Mouse (Mus musculus): Measurements from ENCODE around the gene Ctnnd1. TPM values are rescaled to one million over a fixed set of nuclear protein-coding genes. Genes with fewer than 3 reads are reported as not detected.

The Ctnnd1 gene
- polyA plus RNA-seq, 1 experiment = not detected

DNA sequence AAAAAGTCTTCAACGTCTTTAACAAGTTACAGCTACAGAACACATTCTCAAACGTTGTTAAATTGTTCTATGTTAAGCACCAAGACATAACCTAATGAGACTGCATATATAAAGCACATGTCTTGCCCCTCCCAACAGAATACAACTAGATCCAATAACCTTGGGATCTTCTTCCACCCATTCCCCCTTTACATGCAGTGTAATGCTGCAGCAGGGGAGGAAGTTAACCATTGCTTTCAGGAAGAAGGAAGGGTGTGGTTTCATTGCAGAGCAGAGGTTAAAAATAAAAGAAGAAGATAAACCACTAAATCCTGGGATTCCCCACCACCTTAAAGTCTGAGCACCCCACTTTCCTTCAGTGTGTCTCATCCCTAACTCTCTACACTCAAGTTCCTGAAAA is 27.9 kb downstream of the Ctnnd1 start:
- no peak overlapping the region for H3K4me3 ChIP-seq (ENCODE audit: insufficient read depth, low read depth, low read length)
- TF ChIP-seq POLR2A (IDR thresholded peaks at IDR 0.05; ENCODE audit: insufficient read depth, low read depth, low read length) (no peak), CTCF (IDR thresholded peaks at IDR 0.05; ENCODE audit: insufficient read depth, low read depth, low read length) (no peak)
- peaks cover 2% of the 10 kb centered on the region; the same call in 1 of the 2 replicates for H3K4me1 ChIP-seq (ENCODE audit: control insufficient read depth, insufficient read depth, low read length)
- no peak overlapping the region for H3K27ac ChIP-seq (ENCODE audit: insufficient read depth, low read depth, low read length)
- 52% methylated on average over 2 of the region's 2 CpGs for WGBS

DNA sequence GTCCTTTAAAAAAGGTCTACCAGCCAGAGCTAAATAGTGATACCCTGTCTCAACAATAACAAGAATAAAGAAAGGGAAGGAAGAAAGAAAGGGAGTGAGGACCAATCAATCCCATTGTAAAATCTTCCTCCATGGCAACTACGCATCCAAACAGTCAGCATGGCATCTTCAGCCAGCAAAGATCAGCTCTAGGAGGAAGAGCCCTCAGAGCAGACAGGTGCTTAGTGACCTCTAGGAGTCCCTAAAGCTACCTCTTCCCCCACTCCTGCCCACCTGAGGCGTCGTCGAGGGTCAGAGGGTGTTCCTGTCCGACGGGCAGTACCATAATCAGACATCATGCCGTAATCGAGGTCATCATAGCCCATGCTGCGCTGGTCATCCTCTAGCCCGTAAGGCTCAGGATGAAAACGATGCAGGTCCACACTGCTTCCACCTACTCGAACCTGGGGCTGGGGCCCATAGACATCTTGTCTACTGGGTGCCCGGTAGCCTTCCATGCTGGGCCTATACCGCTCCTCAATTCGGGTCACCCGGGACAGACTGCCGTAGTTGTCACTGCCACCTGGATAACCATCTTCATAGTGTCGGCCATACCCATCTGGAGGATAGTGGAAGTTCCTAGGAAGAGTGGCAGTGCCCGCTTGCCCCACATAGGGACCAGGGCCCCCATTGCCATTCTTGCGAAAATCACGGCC is 30.8 kb downstream of the Ctnnd1 start:
- no peak for TF ChIP-seq CTCF (IDR thresholded peaks at IDR 0.05; ENCODE audit: insufficient read depth, low read depth, low read length)
- TF ChIP-seq POLR2A (IDR thresholded peaks at IDR 0.05; ENCODE audit: insufficient read depth, low read depth, low read length) = no peak
- Histone ChIP-seq H3K4me1 (ENCODE audit: control insufficient read depth, insufficient read depth, low read length) (peaks cover 2% of the 10 kb centered on the region; the same call in 1 of the 2 replicates), H3K27ac (ENCODE audit: insufficient read depth, low read depth, low read length) (no peak overlapping the region), H3K4me3 (ENCODE audit: insufficient read depth, low read depth, low read length) (no peak overlapping the region)
- 95% methylated on average over 21 of the region's 21 CpGs for WGBS

DNA sequence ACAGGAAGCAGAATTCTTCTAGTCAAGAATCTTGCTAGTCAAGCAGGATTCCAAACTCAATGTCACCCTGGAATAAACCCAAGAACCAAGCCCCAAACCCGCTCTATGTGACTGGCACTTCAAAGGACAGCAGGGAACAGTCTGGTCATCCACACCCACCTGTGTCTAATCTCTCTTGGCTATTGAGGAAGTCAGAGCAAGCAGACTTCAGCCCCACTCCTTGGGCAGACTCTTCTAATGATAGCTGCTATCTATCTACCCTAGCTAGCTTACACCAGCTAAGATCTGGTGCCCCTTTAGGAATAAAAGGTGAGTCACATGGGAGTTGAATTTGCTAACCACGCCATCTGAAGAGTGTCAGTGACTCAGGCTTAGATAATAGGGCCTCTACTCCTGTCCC is 31.7 kb downstream of the Ctnnd1 start:
- Histone ChIP-seq H3K4me3 (ENCODE audit: insufficient read depth, low read depth, low read length) (no peak overlapping the region), H3K4me1 (ENCODE audit: control insufficient read depth, insufficient read depth, low read length) (no peaks in the 10 kb centered on the region; the same call in 1 of the 2 replicates), H3K27ac (ENCODE audit: insufficient read depth, low read depth, low read length) (no peak overlapping the region)
- 59% methylated on average over 2 of the region's 2 CpGs for WGBS
- TF ChIP-seq POLR2A (IDR thresholded peaks at IDR 0.05; ENCODE audit: insufficient read depth, low read depth, low read length) (no peak), CTCF (IDR thresholded peaks at IDR 0.05; ENCODE audit: insufficient read depth, low read depth, low read length) (no peak)

DNA sequence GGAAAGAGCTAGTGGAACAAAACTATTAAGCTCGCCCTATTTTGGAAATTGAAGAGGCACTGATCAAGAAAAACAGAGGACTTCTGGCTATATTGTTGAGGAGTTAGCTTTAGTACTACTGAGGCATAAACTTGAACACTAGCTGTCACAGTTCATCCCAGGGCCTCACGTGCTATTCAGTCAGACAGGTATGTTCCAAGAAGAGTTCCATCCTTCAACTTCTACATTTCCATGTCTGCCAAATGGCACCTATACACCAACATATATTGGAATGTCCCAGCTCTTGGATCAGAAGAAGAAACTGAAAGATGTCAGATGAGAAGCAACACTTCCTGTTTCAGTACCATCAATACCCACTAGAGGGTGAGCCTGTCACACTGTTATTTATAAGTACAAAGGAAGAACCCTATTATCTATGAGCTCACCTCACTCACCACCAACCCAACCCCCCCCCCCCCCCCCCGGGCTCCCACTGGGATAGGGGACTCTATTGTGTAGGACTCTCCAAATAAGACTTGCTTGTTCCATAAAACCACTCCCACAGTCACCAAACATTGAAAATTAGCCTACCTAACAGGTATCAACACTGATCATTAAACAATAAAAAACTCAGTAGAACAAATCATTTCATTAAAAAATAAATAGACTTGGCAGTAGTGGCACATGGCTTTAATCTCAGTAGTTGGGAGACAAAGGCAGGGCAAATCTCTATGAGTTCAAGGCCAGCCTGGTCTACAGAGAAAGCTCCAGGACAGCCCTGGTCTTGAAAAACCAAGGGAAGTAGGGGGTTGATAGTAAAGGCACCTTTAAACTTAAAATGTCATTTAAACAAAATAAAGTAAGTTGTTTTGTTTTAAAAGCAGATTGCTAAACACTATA is 32.7 kb downstream of the Ctnnd1 start:
- no peak overlapping the region for H3K27ac ChIP-seq (ENCODE audit: insufficient read depth, low read depth, low read length)
- TF ChIP-seq POLR2A (IDR thresholded peaks at IDR 0.05; ENCODE audit: insufficient read depth, low read depth, low read length) (no peak), CTCF (IDR thresholded peaks at IDR 0.05; ENCODE audit: insufficient read depth, low read depth, low read length) (no peak)
- WGBS = 63% methylated on average over 3 of the region's 3 CpGs
- H3K4me1 ChIP-seq (ENCODE audit: control insufficient read depth, insufficient read depth, low read length) = no peaks in the 10 kb centered on the region; the same call in 1 of the 2 replicates
- no peak overlapping the region for H3K4me3 ChIP-seq (ENCODE audit: insufficient read depth, low read depth, low read length)

DNA sequence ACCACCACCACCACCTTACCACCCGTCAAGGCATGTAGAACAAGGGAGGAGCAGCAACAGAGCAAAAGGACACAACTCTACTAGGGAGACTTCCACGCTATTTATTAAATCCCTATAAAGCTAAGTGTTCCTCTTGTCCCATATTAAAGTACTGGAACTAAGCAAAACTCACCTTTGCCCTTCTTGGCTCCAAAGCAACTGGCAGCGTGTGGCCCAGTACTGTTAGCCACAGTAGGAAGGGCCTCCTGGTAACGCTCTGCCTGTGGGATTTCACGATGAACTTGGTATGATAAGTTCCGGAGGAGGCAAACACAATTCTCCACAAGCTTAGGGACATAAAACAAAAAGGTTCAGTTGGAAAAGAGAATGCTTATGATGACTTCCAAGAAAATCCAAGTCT is 37.8 kb downstream of the Ctnnd1 start:
- Histone ChIP-seq H3K4me3 (ENCODE audit: insufficient read depth, low read depth, low read length) (no peak overlapping the region), H3K4me1 (ENCODE audit: control insufficient read depth, insufficient read depth, low read length) (no peaks in the 10 kb centered on the region), H3K27ac (ENCODE audit: insufficient read depth, low read depth, low read length) (no peak overlapping the region)
- WGBS = 88% methylated on average over 6 of the region's 6 CpGs
- TF ChIP-seq CTCF (IDR thresholded peaks at IDR 0.05; ENCODE audit: insufficient read depth, low read depth, low read length) = no peak
- no peak for TF ChIP-seq POLR2A (IDR thresholded peaks at IDR 0.05; ENCODE audit: insufficient read depth, low read depth, low read length)

DNA sequence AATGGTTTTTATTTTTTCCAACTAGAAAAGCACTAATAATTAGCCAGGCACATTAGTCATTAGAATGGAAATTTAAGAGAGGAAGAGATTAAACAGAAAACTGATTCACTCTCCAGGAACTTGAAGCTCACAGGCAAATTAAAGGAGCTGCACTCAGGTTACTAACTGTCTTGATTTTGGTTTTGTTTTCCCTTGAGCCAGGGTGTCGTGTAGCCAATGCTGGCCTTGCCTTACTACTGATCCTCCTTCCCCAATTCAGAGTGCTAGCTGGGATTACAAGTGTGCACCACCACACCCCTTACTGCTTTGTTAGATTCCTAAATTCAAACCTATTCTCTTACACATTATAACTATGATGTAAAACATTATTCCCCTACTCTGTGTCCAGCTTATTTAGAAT is 42.7 kb downstream of the Ctnnd1 start:
- WGBS = 65% methylated on average over 1 of the region's 1 CpGs
- H3K4me1 ChIP-seq (ENCODE audit: control insufficient read depth, insufficient read depth, low read length) = no peaks in the 10 kb centered on the region
- H3K27ac ChIP-seq (ENCODE audit: insufficient read depth, low read depth, low read length) = no peak overlapping the region
- H3K4me3 ChIP-seq (ENCODE audit: insufficient read depth, low read depth, low read length) = no peak overlapping the region
- TF ChIP-seq CTCF (IDR thresholded peaks at IDR 0.05; ENCODE audit: insufficient read depth, low read depth, low read length) = no peak
- TF ChIP-seq POLR2A (IDR thresholded peaks at IDR 0.05; ENCODE audit: insufficient read depth, low read depth, low read length) = no peak

DNA sequence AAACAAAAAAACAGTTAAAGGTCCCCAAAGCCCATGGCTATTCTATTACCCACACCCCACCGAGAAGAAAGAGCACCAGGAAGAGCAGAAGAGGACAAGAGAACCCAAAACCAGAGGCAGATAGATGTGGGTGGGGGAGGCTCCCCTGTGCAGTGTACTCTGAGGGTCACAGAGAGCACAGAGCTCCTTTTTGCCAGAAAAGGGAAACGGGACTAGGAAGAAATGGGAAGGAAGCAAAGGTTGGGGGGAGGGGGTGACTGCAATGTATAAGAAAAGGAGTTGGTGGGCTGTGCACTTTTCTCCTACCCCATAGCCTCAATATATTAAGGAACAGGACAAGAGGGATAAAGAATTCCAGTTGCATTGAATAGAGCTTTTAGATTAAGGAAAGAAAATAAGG is 49.6 kb downstream of the Ctnnd1 start:
- Histone ChIP-seq H3K27ac (ENCODE audit: insufficient read depth, low read depth, low read length) (no peak overlapping the region), H3K4me1 (ENCODE audit: control insufficient read depth, insufficient read depth, low read length) (no peaks in the 10 kb centered on the region), H3K4me3 (ENCODE audit: insufficient read depth, low read depth, low read length) (no peak overlapping the region)
- TF ChIP-seq POLR2A (IDR thresholded peaks at IDR 0.05; ENCODE audit: insufficient read depth, low read depth, low read length) = no peak
- TF ChIP-seq CTCF (IDR thresholded peaks at IDR 0.05; ENCODE audit: insufficient read depth, low read depth, low read length) = no peak
- 65% methylated on average over 2 of the region's 2 CpGs for WGBS

DNA sequence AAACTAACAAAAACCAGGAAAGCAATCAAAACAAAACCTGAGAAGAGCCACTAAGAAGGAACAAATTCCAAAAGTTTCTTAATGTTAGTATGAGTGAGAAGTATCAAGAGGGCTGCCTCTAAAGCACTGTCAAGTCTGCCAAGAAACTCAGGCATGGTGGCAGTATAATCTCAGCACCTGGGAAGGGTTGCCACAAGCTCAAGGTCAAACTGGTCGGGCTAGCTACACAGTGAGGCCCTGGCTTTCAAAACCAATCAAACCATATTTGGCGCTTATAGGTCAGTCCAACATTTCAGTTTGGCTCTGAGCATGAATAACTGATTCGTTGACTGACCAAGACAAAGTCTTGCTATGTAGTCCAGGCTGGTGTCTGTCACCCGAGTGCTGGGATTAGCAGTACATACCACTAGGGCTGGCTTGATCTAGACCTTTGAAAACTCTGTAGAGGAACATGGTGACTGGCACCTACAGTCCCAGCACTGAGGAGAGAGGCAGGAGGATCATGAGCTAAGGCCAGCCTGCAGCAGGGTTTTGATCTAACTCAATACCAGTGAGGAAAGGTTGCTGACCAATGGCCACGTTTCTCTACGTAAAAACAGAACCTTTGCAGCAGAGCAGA is 51.2 kb downstream of the Ctnnd1 start:
- H3K4me3 ChIP-seq (ENCODE audit: insufficient read depth, low read depth, low read length) = no peak overlapping the region
- TF ChIP-seq CTCF (IDR thresholded peaks at IDR 0.05; ENCODE audit: insufficient read depth, low read depth, low read length) (no peak), POLR2A (IDR thresholded peaks at IDR 0.05; ENCODE audit: insufficient read depth, low read depth, low read length) (no peak)
- no peaks in the 10 kb centered on the region for H3K4me1 ChIP-seq (ENCODE audit: control insufficient read depth, insufficient read depth, low read length)
- WGBS = 91% methylated on average over 6 of the region's 6 CpGs
- no peak overlapping the region for H3K27ac ChIP-seq (ENCODE audit: insufficient read depth, low read depth, low read length)

DNA sequence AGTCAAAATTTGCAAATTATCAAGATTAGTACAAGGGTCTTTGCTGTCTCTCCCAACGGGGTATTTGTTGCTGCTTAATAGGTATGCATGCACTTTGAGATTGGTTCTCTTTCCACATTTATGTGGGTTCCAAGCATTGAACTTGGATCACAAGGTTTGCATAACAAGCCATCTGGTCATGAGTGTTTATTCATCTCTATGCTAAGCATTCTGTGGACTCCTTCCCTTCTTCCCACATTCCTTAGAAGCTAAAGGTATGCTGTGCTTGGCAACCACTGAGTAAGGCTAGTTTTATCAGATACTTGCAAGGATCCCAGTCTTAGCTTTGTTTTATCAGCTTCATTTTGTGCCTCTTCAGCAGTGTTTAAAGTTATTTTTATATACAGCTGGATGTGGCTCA is 53.4 kb downstream of the Ctnnd1 start:
- TF ChIP-seq POLR2A (IDR thresholded peaks at IDR 0.05; ENCODE audit: insufficient read depth, low read depth, low read length) (no peak), CTCF (IDR thresholded peaks at IDR 0.05; ENCODE audit: insufficient read depth, low read depth, low read length) (no peak)
- Histone ChIP-seq H3K4me1 (ENCODE audit: control insufficient read depth, insufficient read depth, low read length) (no peaks in the 10 kb centered on the region), H3K4me3 (ENCODE audit: insufficient read depth, low read depth, low read length) (no peak overlapping the region), H3K27ac (ENCODE audit: insufficient read depth, low read depth, low read length) (no peak overlapping the region)
- 90% methylated on average over 1 of the region's 1 CpGs for WGBS
